In genomic region chr16:80202811-80203210, GRCm38 (mm10) we compare ENCODE assay signal across 16 mouse cellular contexts.
"Had no signal": no experiment of that assay in that cellular context is flagged by ENCODE, and none has a peak within 500 bp of the region (broad histone marks: within the 10 kb centered on the region; RNA-seq: fewer than 3 reads in every experiment).

No protein-coding gene starts in this region.

- H3K4me1 ChIP-seq: lung, embryonic 15.5 days; megakaryocyte, embryonic 14.5 days; midbrain, embryonic 13.5 days; midbrain, embryonic 15.5 days; neural tube, embryonic 12.5 days; stomach, embryonic 15.5 days had no signal

- H3K27ac ChIP-seq: lung, embryonic 15.5 days; macrophage; midbrain, embryonic 13.5 days; midbrain, embryonic 15.5 days; neural tube, embryonic 12.5 days; stomach, embryonic 15.5 days; stomach, postnatal 0 days had no signal

- H3K9ac ChIP-seq: lung, embryonic 15.5 days; midbrain, embryonic 13.5 days; midbrain, embryonic 15.5 days; neural tube, embryonic 12.5 days; stomach, embryonic 15.5 days had no signal

- H3K36me3 ChIP-seq: lung, embryonic 15.5 days; midbrain, embryonic 13.5 days; midbrain, embryonic 15.5 days; neural tube, embryonic 12.5 days; stomach, embryonic 15.5 days had no signal

- H3K4me3 ChIP-seq: lung, embryonic 15.5 days; megakaryocyte, embryonic 14.5 days; midbrain, embryonic 13.5 days; midbrain, embryonic 15.5 days; neural tube, embryonic 12.5 days; stomach, embryonic 15.5 days had no signal

- DNase-seq: lung, postnatal 14 days; lung, postnatal 36 days; right cerebral cortex, postnatal 14 days; thymus, adult 2 months; thymus, postnatal 25 days; thymus, postnatal 4 days had no signal

- ATAC-seq: lung, postnatal 0 days; midbrain, embryonic 13.5 days; midbrain, embryonic 15.5 days had no signal

- H3K4me2 ChIP-seq: lung, embryonic 15.5 days; midbrain, embryonic 11.5 days; midbrain, embryonic 13.5 days; midbrain, embryonic 15.5 days; neural tube, embryonic 12.5 days; stomach, embryonic 15.5 days had no signal

- H3K9me3 ChIP-seq: lung, embryonic 15.5 days; megakaryocyte, embryonic 14.5 days; midbrain, embryonic 15.5 days; neural tube, embryonic 12.5 days; stomach, embryonic 15.5 days had no signal

- H3K27me3 ChIP-seq: lung, embryonic 15.5 days; megakaryocyte, embryonic 14.5 days; midbrain, embryonic 13.5 days; midbrain, embryonic 15.5 days; neural tube, embryonic 12.5 days; stomach, embryonic 15.5 days had no signal
